Mouse (Mus musculus) ES-CJ7 (cell line): ENCODE measurements around the gene Slc4a5.
"Not testable (repeated sequence)": the region's sequence is repeated elsewhere in the genome, so short reads cannot be mapped to it uniquely, and the experiment has no call there.

Experiments used
- DNase-seq: peaks from one replicate; pipeline ENCODE4 v3.0.0; 2011; ENCODE audit warnings: low read depth, low spot score

Slc4a5 gene

DNA sequence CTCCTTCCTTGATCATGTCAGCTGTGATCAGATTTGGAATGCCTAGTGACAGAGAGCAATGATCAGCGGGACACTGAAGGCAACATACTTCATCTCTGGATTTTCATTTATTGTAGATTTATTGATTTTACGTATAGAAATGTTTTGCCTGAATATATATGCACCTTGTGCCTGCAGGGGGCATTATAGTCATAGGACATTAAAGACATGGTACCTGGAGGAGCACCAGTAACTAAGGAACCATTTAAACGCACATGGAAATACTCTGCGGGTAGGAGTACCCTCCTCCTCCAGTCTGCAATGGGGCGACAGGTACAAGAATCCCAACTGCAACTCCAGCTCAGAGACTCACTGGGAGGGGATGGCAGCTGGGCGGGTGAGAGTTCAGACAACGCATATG is 89.4 kb downstream of the Slc4a5 start:
- DNase-seq: no peak

- no peak for DNase-seq
Observed at GRCm38 (mm10) chr6:83311206-83311605, 91.6 kb downstream of the Slc4a5 start.

- DNase-seq: no peak
Observed at GRCm38 (mm10) chr6:83312021-83312420, 92.4 kb downstream of the Slc4a5 start.

GRCm38 (mm10) chr6:83312514-83312913 is 92.9 kb downstream of the Slc4a5 start:
- no peak for DNase-seq

DNA sequence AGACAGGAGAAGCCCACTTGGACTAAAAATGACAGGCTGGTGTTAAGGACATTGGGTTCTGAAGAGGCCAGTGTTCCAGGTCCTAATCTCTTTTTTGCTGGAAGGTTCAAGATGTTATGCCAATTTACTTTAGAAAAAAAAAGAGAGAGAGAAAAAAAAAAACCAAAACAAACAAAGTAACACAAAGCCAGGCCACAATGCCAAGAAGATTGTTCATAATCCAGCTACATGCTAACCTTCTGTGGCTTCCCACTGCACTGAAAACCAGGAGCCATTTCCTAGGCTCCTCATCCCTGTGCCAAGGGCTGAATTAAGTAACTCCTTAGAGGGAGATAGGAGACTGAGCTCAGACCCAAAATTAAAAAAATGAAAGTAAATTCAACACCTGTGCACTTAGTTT is 95.7 kb downstream of the Slc4a5 start:
- DNase-seq: no peak

- peak; percentile 26 for DNase-seq
Observed at GRCm38 (mm10) chr6:83316022-83316421, 96.4 kb downstream of the Slc4a5 start.

GRCm38 (mm10) chr6:83317108-83317741 is 97.6 kb downstream of the Slc4a5 start:
- peak; percentile 95 for DNase-seq

- DNase-seq: no peak
Observed at GRCm38 (mm10) chr6:83321927-83322326, 102.3 kb downstream of the Slc4a5 start.

GRCm38 (mm10) chr6:83322794-83323193 is 103.2 kb downstream of the Slc4a5 start:
- no peak for DNase-seq

DNA sequence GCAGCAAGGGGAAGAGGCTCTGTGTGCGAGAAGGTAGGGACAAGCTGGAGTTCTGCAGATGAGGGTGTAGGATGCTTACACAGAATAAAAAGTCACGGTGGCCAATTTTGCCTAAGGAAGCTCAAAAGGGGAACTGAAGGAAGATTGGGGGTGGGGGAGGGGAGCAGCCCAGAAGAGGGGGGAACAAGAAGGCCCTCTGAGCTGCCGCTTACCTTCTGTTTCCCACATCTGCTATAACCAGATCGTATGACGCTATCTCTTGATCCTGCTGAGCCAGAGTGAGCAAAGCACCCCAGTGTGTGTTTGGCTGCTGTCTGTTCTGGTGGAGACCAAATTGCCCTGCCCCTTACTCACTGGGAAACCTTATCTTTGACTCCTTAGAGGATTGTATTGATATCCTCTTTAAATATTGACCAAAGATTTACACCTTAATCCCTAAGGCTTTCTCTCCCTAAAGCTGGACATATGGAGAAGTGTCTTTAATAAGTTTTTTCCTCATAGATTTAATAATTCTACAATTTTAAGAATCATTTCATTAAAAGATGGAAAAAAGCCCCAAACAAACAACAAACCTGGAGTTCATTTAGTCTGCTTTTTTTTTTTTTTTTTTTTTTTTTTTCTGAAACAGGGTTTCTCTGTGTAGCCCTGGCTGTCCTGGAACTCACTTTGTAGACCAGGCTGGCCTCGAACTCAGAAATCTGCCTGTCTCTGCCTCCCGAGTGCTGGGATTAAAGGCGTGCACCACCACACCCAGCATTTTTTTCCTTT is 104.2 kb downstream of the Slc4a5 start:
- no peak for DNase-seq

DNA sequence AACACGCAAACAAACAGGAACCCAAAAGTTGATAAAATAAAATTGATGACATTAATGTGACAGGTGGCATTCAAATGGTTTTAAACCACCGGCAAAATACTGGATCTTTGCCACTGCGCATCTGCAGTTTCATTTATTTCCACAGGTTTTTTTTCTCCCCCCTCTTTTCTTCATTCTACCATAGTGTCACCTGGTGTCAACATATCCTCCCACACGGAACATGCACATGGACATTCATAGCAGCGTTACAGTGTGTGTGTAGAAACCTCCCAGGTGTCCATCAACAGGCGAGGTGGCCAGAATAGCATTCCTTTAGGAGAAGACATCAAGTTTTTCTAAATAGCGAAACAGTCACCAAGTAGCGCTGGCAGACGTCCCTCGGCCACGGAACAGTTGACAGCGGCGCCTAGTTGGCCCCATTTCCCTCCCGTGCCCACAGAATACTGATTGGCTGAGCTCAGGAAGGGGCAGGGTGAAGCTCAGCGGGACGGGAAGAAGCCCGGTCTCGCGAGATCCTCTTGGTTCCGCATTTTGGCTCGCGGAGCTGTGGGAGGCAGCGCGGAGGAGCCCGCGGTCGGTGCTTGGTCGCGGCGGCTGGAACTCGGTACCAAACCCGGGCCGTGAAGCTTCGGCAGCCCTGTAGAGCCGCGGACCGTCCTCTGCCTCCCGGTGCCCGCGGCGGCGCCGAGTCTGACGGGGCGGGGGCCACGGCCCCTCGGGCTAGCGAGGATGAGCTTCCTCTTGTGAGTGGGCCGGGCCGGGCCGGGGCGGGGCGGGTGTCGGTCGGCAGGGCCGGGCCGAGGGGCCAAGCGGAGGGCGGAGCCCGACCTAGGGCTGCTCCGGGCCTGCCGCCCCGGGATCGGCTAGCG is 106.1 kb downstream of the Slc4a5 start, which contains the start of the genes Mthfd2 and Mob1a:
Gene Mthfd2 (minus strand): TSS at position 384 of the 869 bp plus-strand sequence.
Gene Mob1a (plus strand): TSS at position 492 of the 869 bp plus-strand sequence.
- peak; percentile 96 for DNase-seq

- no peak for DNase-seq
Observed at GRCm38 (mm10) chr6:83326394-83326736, 106.7 kb downstream of the Slc4a5 start.

DNA sequence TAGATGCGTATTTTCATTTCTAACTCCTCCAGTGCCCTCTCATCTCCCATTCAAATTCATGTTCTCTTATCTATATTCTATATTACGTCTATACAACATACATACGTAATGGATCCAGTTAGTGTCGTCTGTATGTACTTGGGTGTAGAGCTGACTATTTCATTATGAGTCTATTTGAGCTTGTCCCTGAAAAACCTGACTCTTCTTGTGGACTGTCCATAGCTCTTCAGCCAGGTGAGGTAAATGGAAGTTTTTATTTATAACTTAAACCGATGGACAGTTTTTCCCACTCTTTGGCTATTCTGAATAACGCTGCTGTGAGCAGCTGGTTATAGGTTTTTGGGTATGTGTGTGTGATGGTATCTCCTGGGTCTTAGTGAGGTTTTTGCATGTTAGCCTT is 107.1 kb downstream of the Slc4a5 start:
- no peak for DNase-seq

GRCm38 (mm10) chr6:83327591-83328190 is 108.1 kb downstream of the Slc4a5 start:
- DNase-seq: peak; percentile 72

DNA sequence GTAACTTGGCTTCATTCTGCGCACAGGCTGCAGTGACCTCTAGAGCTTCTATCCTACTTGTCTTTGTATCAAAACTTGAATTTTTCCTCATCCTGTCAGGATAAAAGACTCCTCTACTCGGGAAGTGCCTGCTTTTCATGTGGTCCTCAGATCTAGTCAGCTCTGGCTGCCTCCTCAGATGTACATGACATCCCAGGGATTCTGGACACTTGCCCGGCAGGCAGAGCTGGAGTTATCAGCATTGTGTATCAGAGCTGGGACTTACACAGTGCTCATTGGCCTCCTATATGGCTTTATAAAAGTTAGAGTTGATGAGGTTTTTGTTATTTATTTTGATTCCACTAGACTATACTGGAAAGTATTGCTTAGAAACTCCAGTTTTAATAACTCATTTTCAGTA is 121.8 kb downstream of the Slc4a5 start:
- DNase-seq: no peak

- no peak for DNase-seq
Observed at GRCm38 (mm10) chr6:83342957-83343356, 123.3 kb downstream of the Slc4a5 start.

DNA sequence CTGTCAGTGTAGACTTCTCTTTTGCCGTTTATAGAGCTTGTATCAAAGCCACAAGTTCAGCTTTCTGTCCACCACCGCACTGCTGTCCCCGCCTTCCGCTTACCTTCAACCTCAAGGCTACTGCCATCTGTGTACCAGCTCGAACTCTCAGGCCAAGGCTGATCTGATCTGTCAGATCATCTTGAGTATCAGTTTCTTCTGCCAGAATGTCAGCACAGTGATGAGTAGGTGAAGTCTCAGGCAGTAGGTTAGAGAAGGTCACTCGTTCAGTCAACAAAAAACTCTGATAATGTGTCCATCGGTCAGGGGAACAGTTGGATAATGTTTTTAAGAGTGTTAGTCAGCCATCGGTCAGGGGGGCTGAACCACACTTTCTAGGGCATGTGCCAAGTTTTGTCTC is 125.7 kb downstream of the Slc4a5 start:
- not testable (repeated sequence) for DNase-seq

- no peak for DNase-seq
Observed at GRCm38 (mm10) chr6:83347916-83348315, 128.3 kb downstream of the Slc4a5 start.

- DNase-seq: no peak
Observed at GRCm38 (mm10) chr6:83348873-83349272, 129.2 kb downstream of the Slc4a5 start, which contains the start of gene Bola3. Gene Bola3, plus strand, starts transcription at chr6:83349147.

- DNase-seq: peak; percentile 81
Observed at GRCm38 (mm10) chr6:83349274-83349958, 129.8 kb downstream of the Slc4a5 start.

DNA sequence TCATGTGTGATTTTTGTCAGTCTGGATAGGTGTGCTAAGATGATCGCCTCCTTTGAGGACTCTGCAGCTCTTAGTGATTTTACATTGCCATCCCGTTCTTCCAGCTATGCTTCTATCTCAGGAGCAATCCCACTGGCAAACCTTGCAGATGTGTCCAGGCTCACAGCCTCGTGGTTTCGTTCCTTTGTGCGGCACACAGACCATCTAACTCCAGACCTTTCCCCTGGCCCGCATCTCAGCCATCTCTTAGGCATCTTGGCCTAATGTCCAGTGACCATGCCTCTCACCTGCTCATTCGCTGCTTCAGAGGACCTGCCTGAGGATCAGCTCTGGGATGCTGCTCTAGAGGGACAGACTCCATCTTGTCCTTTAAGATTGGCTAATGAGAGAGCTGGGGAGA is 130.5 kb downstream of the Slc4a5 start:
- peak; percentile 17 for DNase-seq
